Mouse (Mus musculus) embryo, embryonic 10 days (tissue): ENCODE measurements around the gene Tmem219.

Experiments
- DNase-seq: peaks from one replicate; pipeline ENCODE4 v3.0.0-alpha.2; 2015; ENCODE audit warnings: low spot score

Gene Tmem219

DNA sequence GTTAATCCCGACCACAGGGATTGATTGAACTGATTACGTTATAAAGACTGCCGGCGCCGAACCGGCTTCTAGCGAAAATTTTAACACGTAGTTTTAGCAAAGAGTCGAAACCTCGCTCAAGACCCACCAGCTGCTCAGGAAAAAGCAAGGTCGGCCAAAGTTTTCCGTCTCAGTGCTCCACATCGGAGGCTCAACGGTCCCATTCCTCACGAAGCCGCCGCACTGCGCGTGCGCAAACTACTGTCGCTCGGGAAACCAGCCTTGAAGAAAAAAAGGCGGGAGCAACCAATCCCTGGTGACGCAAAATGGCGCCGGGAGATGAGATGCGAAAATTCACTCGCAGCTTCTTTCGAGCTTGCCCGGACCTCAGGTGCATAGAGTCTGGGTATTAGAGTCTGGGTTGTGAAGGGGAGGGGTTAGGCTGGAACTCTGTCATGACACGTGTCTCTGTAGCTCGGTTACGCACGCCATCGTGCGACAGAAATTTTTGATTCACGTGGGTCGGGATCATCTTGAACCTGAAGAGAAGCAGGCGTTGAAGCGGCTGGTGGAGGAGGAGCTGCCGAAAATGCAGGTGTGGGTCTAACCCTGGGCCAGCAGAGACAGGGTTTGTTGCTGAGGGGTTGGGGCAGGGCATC, 60.5 kb downstream of the Tmem219 start, which contains the start of gene Ino80e:
TSS of gene Ino80e (minus strand) at position 231 of the 638 bp plus-strand sequence.
- DNase-seq, result peak; percentile 99

DNA sequence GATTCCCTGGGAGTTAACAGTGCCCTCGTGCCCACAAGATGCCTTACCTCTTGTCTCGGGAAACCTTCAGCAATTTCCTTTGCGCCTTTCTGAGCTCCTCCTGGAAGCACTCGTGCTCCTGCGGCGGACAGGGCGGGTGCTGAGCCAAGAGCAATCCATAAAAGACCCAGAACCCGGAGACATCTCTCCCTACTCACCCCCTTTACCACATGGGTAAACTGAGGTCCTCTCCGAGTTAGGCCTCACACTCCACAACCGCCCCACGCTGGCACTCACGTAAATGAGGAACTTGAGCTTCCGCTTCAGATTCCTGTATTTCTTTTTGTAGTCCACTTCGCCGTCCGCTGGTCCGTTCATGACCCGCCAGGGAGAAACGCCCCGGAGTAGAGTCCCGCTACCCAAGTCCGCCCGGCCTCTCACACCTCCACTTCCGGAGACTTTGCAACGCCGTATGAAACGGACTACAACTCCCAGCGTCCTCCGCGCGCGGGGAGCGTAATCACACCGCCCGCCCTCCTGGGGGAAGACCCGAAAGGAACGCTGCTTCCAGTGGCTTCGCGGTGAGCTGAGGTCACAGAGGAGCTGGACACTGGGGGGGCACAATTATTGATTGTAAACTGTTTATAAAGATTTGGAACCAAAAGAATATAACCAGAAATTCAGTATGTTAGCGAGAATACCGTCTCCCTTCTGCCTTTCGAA, 61.1 kb downstream of the Tmem219 start, which contains the start of gene Hirip3:
TSS of gene Hirip3 (plus strand) at position 544 of the 702 bp plus-strand sequence.
- peak; percentile 99 for DNase-seq

DNA sequence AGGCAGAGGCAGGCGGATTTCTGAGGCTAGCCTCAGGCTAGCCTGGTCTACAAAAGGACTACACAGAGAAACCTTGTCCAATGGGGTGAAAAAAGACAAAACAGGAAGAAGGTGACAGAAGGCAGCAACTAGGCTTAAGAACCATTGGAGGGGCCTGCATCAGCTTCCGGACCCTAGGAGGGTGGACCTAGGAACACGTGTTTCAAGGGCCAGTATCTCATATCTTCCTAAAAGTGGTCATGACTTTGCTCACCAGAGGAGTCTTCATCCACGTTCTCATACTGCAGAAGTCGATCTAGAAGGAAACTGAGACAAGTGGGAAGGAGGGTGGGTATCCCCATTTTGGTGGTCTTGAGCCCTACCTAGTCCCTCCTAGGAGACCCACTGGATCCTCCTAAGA, 61.7 kb downstream of the Tmem219 start:
- DNase-seq, result no peak

DNA sequence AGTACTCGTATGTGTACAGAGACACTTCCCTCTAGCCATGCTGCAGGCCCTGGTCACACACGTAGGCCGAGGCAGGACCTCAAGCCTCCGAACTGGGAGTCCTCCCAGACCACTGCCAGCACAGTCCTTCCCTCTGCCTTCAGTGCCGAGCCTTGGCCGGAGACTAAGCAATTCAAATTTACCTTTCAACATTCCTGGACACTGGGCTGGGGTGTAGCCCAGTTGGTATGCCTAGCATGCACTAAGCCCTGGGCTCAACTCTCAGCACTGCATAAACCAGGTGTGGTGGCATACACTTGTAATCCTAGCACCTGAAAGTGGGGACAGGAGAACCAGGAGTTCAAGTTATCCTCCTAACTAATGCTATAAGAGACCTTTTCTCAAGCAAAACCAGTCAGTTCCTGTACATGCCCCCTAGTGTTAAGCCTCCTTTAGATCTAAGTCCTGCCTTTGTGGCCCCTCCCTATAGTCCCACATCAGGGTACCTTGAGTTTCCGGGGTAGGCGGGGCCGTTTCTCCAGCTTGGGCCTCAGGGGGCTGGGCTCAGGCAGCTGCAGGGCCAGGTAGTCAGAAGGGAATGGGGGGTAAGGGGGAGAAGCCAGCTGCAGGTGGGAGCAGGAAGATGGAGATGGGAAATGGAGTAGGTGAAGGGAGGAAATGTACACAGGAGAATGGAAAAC, 65.8 kb downstream of the Tmem219 start:
- no peak for DNase-seq

DNA sequence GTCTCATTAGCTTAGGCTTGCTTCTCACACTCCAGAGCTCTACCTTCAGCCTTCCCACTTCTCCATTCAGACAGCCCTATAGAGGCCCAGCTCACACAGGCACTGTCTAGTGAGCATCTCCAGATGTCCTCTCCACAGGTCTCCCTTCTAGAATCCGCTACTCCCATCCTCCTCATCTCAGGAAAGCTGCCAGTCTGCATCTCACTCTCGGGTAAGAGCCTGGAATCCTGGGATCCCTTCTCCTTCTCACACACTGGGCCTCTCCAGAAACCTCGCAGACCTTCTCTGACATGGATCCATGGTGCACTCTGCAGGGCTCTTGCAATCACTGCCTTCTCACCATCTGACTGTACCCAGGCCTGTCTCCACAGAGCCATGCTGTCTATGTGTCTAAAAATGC, 67.1 kb downstream of the Tmem219 start:
- DNase-seq, result no peak

DNA sequence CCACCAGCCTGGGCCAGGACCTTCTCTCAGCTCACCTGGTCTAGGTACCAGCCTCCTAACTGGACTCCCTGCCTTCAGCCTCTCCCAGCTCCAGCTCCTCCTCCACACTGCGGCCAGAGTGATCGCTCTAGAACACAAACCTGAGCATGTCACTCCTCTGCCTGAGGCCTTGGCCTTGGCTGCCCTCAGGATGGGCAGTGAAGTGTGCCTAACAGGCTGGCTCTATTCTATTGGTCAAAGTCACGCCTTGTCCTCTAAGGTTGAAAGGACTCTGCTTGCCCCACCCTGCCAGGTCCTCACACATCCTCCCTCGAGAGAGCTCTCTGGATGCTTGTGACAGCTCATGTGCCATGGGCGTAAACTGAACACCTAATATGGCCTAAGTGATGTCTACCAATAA, 69.3 kb downstream of the Tmem219 start:
- DNase-seq, result no peak

DNA sequence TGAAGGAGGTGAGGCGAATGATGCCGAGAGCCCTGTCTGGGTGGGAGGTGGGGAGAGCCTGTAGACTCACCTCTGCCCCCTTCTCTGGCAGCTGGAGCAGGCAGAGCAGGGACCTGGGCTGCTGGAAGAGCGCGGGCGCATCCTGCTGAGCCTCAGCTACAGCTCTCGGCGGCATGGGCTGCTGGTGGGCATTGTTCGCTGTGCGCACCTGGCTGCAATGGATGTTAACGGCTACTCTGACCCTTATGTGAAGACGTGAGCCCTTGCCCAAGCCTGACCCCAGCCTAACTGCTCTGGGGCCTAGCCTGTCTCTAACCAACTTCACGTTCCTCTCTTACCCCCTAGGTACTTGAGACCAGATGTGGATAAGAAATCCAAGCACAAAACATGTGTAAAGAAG, 71.5 kb downstream of the Tmem219 start:
- DNase-seq, result no peak

DNA sequence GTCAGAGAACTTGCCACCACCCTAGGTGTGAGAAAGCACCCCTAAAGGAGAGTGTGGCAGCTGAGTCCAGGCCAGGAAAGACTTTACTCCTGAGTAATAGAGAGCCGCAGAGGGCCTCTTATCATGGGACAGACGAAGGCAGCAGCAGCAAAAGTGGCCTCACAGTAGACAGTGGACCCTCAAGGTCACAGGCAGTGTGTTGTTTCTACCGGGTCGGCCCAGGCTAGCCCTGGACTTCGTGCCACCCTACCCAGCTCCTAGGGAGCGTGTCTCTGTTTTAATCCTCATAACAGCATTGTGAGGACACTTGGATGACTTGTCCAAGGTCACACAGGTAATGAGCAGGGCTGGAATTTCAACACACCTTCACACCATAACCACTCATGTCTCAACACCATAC, 72.6 kb downstream of the Tmem219 start:
- DNase-seq, result no peak

DNA sequence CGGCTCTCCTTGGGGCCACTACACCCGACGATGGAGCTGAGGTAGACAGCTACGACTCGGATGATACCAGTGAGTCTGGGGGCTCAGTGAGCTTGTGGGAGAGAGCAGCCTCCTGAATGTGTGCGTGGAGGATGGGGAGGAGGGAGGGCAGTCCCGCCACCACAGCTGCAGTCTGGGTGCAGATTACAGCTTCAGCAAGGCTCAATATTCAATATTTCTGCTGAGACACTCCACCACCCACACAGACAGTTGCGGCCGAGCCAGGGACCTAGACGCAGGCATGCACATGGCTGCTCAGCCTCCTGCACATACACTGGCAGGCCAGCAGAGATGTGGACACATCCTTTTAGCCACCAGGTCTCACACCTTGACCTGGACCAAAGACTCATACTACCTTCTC, 73.9 kb downstream of the Tmem219 start:
- no peak for DNase-seq

DNA sequence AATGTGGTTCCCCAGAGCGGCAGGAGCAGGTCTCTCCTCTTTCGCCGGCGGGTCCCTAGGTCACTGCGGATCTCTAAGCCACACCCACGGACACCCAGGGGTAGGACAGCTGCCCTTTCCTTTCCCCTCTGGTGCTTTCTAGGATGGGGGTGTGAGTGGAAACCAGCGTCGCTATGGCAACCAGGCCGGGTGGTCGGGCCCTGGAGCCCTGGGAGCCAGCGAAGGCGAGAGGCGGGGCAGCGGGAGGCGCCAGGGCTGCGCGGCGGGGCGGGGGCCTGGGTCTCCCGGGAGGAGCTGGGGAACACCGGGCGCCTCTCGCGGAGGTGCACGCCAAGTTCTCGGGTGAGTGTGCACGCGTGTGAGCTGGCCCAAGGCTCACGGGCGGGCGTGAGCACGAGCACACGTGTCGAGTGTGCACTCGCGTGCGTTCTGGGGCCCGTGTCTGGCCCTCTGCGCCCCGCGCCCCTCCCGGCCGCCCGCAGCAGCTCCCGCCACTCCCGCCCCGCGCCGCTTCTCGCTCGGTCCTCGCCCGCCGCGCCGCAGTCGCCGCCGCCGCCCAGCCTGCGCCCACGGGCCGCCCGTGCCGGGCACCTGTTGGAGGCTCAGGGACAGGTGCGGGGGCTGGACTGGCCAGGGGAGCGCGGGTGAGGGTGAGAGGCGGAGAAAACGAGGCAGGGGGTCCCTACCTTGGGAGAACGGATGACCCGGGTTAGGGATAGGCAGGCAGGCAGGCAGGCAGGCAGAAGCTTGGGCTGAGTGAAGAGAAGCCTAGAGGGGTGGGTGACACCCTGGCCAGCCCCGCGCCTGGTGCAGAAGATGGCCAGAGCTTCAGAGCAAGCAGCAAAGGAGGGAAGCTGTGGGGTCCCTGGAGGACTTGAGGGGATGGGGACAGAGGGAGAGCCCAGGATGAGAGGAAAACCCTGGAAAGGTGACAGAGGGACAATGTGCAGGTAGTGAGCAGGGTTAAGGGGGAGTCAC, 75.0 kb downstream of the Tmem219 start:
- DNase-seq, result peak; percentile 80

DNA sequence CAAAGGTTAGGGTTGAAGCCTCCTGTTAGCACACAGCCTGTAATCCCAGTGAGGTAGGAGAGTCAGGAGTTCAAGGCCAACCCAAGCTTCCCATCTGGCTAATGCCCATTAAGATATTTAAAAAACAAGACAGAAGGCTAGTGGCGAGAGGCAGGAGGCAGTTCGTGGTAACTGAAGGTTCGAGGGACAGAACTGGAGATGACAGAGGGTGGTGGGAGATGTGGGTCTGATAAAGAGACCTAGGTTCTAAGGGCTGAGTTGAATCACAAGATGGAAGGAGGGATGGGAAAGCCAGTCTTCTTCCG, 75.6 kb downstream of the Tmem219 start, which contains the start of gene Doc2a:
TSS of gene Doc2a (plus strand) at position 301 of the 305 bp plus-strand sequence.
- no peak for DNase-seq

DNA sequence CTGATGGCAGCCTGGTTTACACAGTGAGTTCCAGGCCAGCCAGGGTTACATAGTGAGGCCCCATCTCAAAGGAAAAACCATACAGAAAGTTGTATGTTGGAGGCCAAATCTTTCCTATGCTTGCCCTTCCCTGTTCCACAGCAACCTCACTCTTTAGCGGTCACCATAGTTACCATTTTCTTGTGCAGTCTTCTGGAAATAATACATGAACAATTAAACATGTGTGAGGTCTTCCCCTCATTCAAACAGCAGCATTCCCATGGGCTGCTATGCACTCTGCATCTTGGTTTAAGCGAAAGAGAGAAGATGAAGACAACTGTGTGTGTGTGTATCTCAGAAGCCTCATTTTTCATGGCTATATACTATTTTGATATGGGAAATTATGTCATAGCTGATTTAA, 77.2 kb downstream of the Tmem219 start:
- DNase-seq, result no peak

DNA sequence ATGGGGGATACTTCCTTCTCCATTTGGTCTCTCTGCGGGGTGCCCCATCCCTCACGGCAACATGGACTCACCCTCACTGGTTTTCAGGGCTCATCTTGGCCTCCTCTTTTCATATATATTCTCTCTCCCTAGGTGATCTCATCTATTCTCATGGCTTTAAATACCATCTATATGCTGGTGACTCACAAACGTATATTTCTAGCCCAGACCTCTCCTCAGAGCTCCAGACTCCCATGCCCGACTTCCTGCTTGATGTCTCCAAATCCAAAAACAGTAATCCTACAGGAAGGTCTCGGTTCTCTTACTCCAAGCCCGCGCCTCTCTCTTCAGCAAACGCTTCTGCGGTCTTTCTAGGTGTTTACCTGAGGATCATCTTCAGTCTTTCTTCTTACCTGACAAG, 79.4 kb downstream of the Tmem219 start:
- no peak for DNase-seq
